Mouse (Mus musculus): ENCODE data around the gene Mfsd11.
"Not testable (repeated sequence)": the region's sequence is repeated elsewhere in the genome, so short reads cannot be mapped to it uniquely, and the experiment has no call there.

The Mfsd11 gene

GRCm38 (mm10) chr11:116848086-116848876 lies 4.0 kb upstream of the Mfsd11 start:
- no peak for DNase-seq

GRCm38 (mm10) chr11:116848877-116849178 lies 3.4 kb upstream of the Mfsd11 start:
- DNase-seq, result not testable (repeated sequence)

- DNase-seq, result no peak
Measured at GRCm38 (mm10) chr11:116849587-116849986, 2.7 kb upstream of the Mfsd11 start.

GRCm38 (mm10) chr11:116850085-116850484 lies 2.2 kb upstream of the Mfsd11 start:
- no peak for DNase-seq

- no peak for DNase-seq
Measured at GRCm38 (mm10) chr11:116850833-116851477, 1.3 kb upstream of the Mfsd11 start.

GRCm38 (mm10) chr11:116851576-116852290 lies 507 bp upstream of the Mfsd11 start:
- no peak for DNase-seq

GRCm38 (mm10) chr11:116852891-116853511 lies 761 bp downstream of the Mfsd11 start, which contains the start of gene Srsf2:
TSS of gene Srsf2 (minus strand) at chr11:116853094.
- DNase-seq, result peak; percentile 98 to 99

GRCm38 (mm10) chr11:116853512-116853928 lies 1.3 kb downstream of the Mfsd11 start:
- peak; percentile 98 to 99 for DNase-seq

- no peak for DNase-seq
Measured at GRCm38 (mm10) chr11:116854279-116854678, 2.0 kb downstream of the Mfsd11 start.

GRCm38 (mm10) chr11:116857183-116857850 lies 5.1 kb downstream of the Mfsd11 start:
- DNase-seq, result no peak

- no peak for DNase-seq
Measured at GRCm38 (mm10) chr11:116864444-116864843, 12.2 kb downstream of the Mfsd11 start.

- no peak for DNase-seq
Measured at GRCm38 (mm10) chr11:116865945-116866585, 13.8 kb downstream of the Mfsd11 start.

- no peak for DNase-seq
Measured at GRCm38 (mm10) chr11:116868129-116868528, 15.9 kb downstream of the Mfsd11 start.

GRCm38 (mm10) chr11:116869223-116869622 lies 17.0 kb downstream of the Mfsd11 start:
- no peak for DNase-seq

- DNase-seq, result no peak
Measured at GRCm38 (mm10) chr11:116869641-116870040, 17.4 kb downstream of the Mfsd11 start.

- DNase-seq, result no peak
Measured at GRCm38 (mm10) chr11:116871538-116871937, 19.3 kb downstream of the Mfsd11 start.

GRCm38 (mm10) chr11:116873987-116874386 lies 21.7 kb downstream of the Mfsd11 start:
- DNase-seq, result no peak

- DNase-seq, result peak; percentile 32 to 55
Measured at GRCm38 (mm10) chr11:116878454-116878853, 26.2 kb downstream of the Mfsd11 start.

- peak; percentile 74 to 76 for DNase-seq
Measured at GRCm38 (mm10) chr11:116880839-116881238, 28.6 kb downstream of the Mfsd11 start.

- no peak for DNase-seq
Measured at GRCm38 (mm10) chr11:116881440-116881839, 29.2 kb downstream of the Mfsd11 start.

- no peak for DNase-seq
Measured at GRCm38 (mm10) chr11:116882446-116882845, 30.2 kb downstream of the Mfsd11 start.

GRCm38 (mm10) chr11:116884061-116884460 lies 31.8 kb downstream of the Mfsd11 start:
- DNase-seq, result no peak

All from cerebellum, postnatal 14 days (tissue).